Mouse (Mus musculus): ENCODE measurements around the gene Plcxd3.

DNA sequence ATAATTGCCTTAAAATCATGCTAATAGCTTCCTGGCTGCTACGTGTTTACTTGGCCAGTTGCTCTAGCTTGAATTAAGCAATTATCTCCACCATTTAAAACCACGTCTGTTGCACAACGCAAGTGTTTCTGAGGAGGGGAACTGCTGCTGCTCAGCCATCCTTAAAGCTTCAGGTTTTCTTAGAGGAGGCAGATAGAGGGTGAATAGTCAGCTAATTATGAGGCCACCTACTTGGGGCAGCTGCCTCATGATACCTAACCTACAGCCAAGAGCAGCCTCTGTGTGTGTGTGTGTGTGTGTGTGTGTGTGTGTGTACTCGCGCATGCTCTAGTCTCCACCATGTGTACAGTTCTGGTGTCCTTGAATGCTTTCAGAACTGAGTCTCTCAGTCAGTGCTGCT is 3.5 kb downstream of the Plcxd3 start:
- no peak for TF ChIP-seq GATA1 (IDR thresholded peaks at IDR 0.05; ENCODE audit: borderline replicate concordance, low read length)
- no peak for TF ChIP-seq FLI1 (IDR thresholded peaks at IDR 0.05; ENCODE audit: low read length)

Data from megakaryocyte, embryonic 14.5 days (primary cell).